Mouse (Mus musculus) forebrain, postnatal 0 days (tissue): Measurements from ENCODE around the gene Cdh22. TPM values are rescaled to one million over a fixed set of nuclear protein-coding genes. Genes with fewer than 3 reads are reported as not detected.

Experiments
- ATAC-seq: fragments of 200-750 bp; cut with Nextera tagmentation; 2 replicates; pipeline ENCODE4 v1.8.0; 2017; ENCODE audit warnings: mild to moderate bottlenecking, moderate library complexity
- DNase-seq: peaks from one replicate; pipeline ENCODE4 v3.0.0-alpha.2; 2015
- H3K27ac ChIP-seq: fragments of 300-500 bp; sonication (generic); 2 replicates; pipeline ENCODE4 v1.5.1; 2014; ENCODE audit warnings: low read depth, mild to moderate bottlenecking, antibody characterized with exemption, low read length, moderate library complexity, mixed read lengths
- H3K27me3 ChIP-seq: fragments of 300-500 bp; sonication (generic); 2 replicates; pipeline ENCODE4 v1.6.1; 2014; ENCODE audit warnings: mild to moderate bottlenecking, low read length, mixed read lengths; ENCODE audit not compliant: insufficient read depth
- H3K36me3 ChIP-seq: fragments of 300-500 bp; sonication (generic); 2 replicates; pipeline ENCODE4 v1.6.1; 2014; ENCODE audit warnings: mild to moderate bottlenecking, moderate library complexity; ENCODE audit not compliant: insufficient read depth
- H3K4me1 ChIP-seq: fragments of 300-500 bp; sonication (generic); 2 replicates; pipeline ENCODE4 v1.6.1; 2014; ENCODE audit warnings: antibody characterized with exemption; ENCODE audit not compliant: insufficient read depth
- H3K4me2 ChIP-seq: fragments of 300-500 bp; sonication (generic); 2 replicates; pipeline ENCODE4 v1.6.1; 2014; ENCODE audit warnings: low read depth, mild to moderate bottlenecking, moderate library complexity
- H3K4me3 ChIP-seq: fragments of 300-500 bp; sonication (generic); 2 replicates; pipeline ENCODE4 v1.5.1; 2014; ENCODE audit warnings: low read depth, low read length, mixed read lengths
- H3K9ac ChIP-seq: fragments of 300-500 bp; sonication (generic); 2 replicates; pipeline ENCODE4 v1.6.1; 2014; ENCODE audit warnings: mild to moderate bottlenecking
- H3K9me3 ChIP-seq: fragments of 300-500 bp; sonication (generic); 2 replicates; pipeline ENCODE4 v1.6.1; 2016; ENCODE audit warnings: low read length
- CTCF ChIP-seq: sonication (generic); IDR thresholded peaks from 2 replicates; pipeline ENCODE4 v1.5.1; 2016; ENCODE audit warnings: antibody characterized with exemption, control low read depth, low read depth
- WGBS: fragments of 180-500 bp; shearing (Covaris S2); extraction: QIAGEN DNeasy Blood & Tissue Kit; methylation state at CpG from one replicate; pipeline ENCODE4 v1.1.7; 2014; 5-methylcytosine and 5-hydroxymethylcytosine counted together
- polyA plus RNA-seq: library from polyadenylated mRNA; unstranded; fragments of >200 nt; fragmentation: Nextera tagmentation; extraction: Ambion mirVana; gene quantifications from 2 replicates; pipeline ENCODE4 v1.2.1, GENCODE M21; 2015
- total RNA-seq: library from RNA; depleted of rRNA; stranded (reverse); fragments of >200 nt; gene quantifications from 2 replicates; pipeline ENCODE4 v1.2.3, GENCODE M21; 2014

Cdh22 gene
- total and polyA plus RNA-seq, 2 experiments from 2014 or later, result 10.4 to 24.6 TPM

- ATAC-seq (no peak), DNase-seq (no peak)
- Histone ChIP-seq H3K27me3 (peaks cover 6% of the 10 kb centered on the region; the same call in 1 of the 2 replicates), H3K4me2 (no peak overlapping the region), H3K36me3 (no peaks in the 10 kb centered on the region), H3K9ac (no peak overlapping the region), H3K4me1 (no peaks in the 10 kb centered on the region), H3K4me3 (no peak overlapping the region), H3K9me3 (no peaks in the 10 kb centered on the region), H3K27ac (no peak overlapping the region)
- no peak for TF ChIP-seq CTCF
- WGBS, result 22% methylated on average over 5 of the region's 5 CpGs
Observed at GRCm38 (mm10) chr2:165160466-165160865, 74.2 kb downstream of the Cdh22 start.

GRCm38 (mm10) chr2:165159055-165159688 is 75.5 kb downstream of the Cdh22 start:
- H3K27ac ChIP-seq, result no peak overlapping the region
- whole genome bisulfite sequencing, result 23% methylated on average over 15 of the region's 15 CpGs

GRCm38 (mm10) chr2:165158317-165158716 is 76.3 kb downstream of the Cdh22 start:
- H3K27me3 ChIP-seq, result peaks cover 6% of the 10 kb centered on the region; the same call in 1 of the 2 replicates
- H3K27ac ChIP-seq, result no peak overlapping the region
- H3K4me2 ChIP-seq, result no peak overlapping the region
- ATAC-seq, result no peak
- no peak overlapping the region for H3K9ac ChIP-seq
- no peak for DNase-seq
- H3K4me3 ChIP-seq, result no peak overlapping the region
- no peaks in the 10 kb centered on the region for H3K9me3 ChIP-seq
- TF ChIP-seq CTCF, result no peak
- H3K36me3 ChIP-seq, result no peaks in the 10 kb centered on the region
- no peaks in the 10 kb centered on the region for H3K4me1 ChIP-seq
- WGBS, result 52% methylated on average over 4 of the region's 4 CpGs

More at GRCm38 (mm10) chr2:165159055-165159688, 75.5 kb downstream of the Cdh22 start:
- no peak overlapping the region for H3K4me2 ChIP-seq
- peak; percentile 31 for DNase-seq
- no peaks in the 10 kb centered on the region for H3K36me3 ChIP-seq
- peaks cover 6% of the 10 kb centered on the region; the same call in 1 of the 2 replicates for H3K27me3 ChIP-seq
- no peaks in the 10 kb centered on the region for H3K4me1 ChIP-seq
- H3K9me3 ChIP-seq, result no peaks in the 10 kb centered on the region
- no peak for TF ChIP-seq CTCF
- no peak overlapping the region for H3K4me3 ChIP-seq
- no peak for ATAC-seq
- no peak overlapping the region for H3K9ac ChIP-seq

- H3K9ac ChIP-seq, result no peak overlapping the region
- no peak overlapping the region for H3K4me3 ChIP-seq
- 31% methylated on average over 11 of the region's 11 CpGs for WGBS
- H3K36me3 ChIP-seq, result no peaks in the 10 kb centered on the region
- no peak overlapping the region for H3K4me2 ChIP-seq
- H3K27me3 ChIP-seq, result peaks cover 6% of the 10 kb centered on the region; the same call in 1 of the 2 replicates
- TF ChIP-seq CTCF, result no peak
- ATAC-seq, result no peak
- no peak for DNase-seq
- no peak overlapping the region for H3K27ac ChIP-seq
- H3K4me1 ChIP-seq, result peaks cover 2% of the 10 kb centered on the region; the same call in 1 of the 2 replicates
- H3K9me3 ChIP-seq, result no peaks in the 10 kb centered on the region
Observed at GRCm38 (mm10) chr2:165157900-165158299, 76.8 kb downstream of the Cdh22 start.

GRCm38 (mm10) chr2:165153006-165153405 is 81.6 kb downstream of the Cdh22 start:
- Histone ChIP-seq H3K27ac (no peak overlapping the region), H3K4me1 (peaks cover 4% of the 10 kb centered on the region; the same call in 1 of the 2 replicates), H3K9ac (no peak overlapping the region), H3K4me2 (no peak overlapping the region), H3K27me3 (no peaks in the 10 kb centered on the region), H3K36me3 (no peaks in the 10 kb centered on the region), H3K9me3 (no peaks in the 10 kb centered on the region), H3K4me3 (no peak overlapping the region)
- WGBS, result 21% methylated on average over 12 of the region's 12 CpGs
- no peak for TF ChIP-seq CTCF
- no peak for DNase-seq
- ATAC-seq, result no peak; the same call in 1 of the 2 replicates

- Histone ChIP-seq H3K4me2 (no peak overlapping the region), H3K36me3 (no peaks in the 10 kb centered on the region), H3K9me3 (no peaks in the 10 kb centered on the region), H3K27ac (no peak overlapping the region), H3K27me3 (no peaks in the 10 kb centered on the region), H3K4me1 (peaks cover 4% of the 10 kb centered on the region; the same call in 1 of the 2 replicates), H3K4me3 (no peak overlapping the region), H3K9ac (no peak overlapping the region)
- no peak for TF ChIP-seq CTCF
- 64% methylated on average over 3 of the region's 3 CpGs for WGBS
- no peak for ATAC-seq
- DNase-seq, result no peak
Observed at GRCm38 (mm10) chr2:165149741-165150140, 84.9 kb downstream of the Cdh22 start.

GRCm38 (mm10) chr2:165145821-165146220 is 88.8 kb downstream of the Cdh22 start:
- 74% methylated on average over 13 of the region's 13 CpGs for WGBS
- H3K9me3 ChIP-seq, result no peaks in the 10 kb centered on the region
- no peak for TF ChIP-seq CTCF
- H3K9ac ChIP-seq, result no peak overlapping the region
- H3K27ac ChIP-seq, result no peak overlapping the region
- H3K36me3 ChIP-seq, result no peaks in the 10 kb centered on the region
- H3K4me2 ChIP-seq, result no peak overlapping the region
- no peak overlapping the region for H3K4me3 ChIP-seq
- DNase-seq (no peak), ATAC-seq (no peak)
- no peaks in the 10 kb centered on the region for H3K27me3 ChIP-seq
- H3K4me1 ChIP-seq, result no peaks in the 10 kb centered on the region
